Mouse (Mus musculus) liver, embryonic 15.5 days (tissue): ENCODE data around the gene Oas1g. TPM values are rescaled to one million over a fixed set of nuclear protein-coding genes. Genes with fewer than 3 reads are reported as not detected.
"Not testable (repeated sequence)": the region's sequence is repeated elsewhere in the genome, so short reads cannot be mapped to it uniquely, and the experiment has no call there.

Source experiments
- ATAC-seq: fragments of 200-750 bp; cut with Nextera tagmentation; 2 replicates; pipeline ENCODE4 v1.8.0; 2017; ENCODE audit warnings: moderate number of reproducible peaks, mild to moderate bottlenecking, moderate library complexity; ENCODE audit not compliant: insufficient read depth
- H3K27ac ChIP-seq: fragments of 300-500 bp; sonication (generic); replicated peaks from 2 replicates; pipeline ENCODE4 v1.5.1; 2015; ENCODE audit warnings: mild to moderate bottlenecking, inconsistent platforms
- H3K27me3 ChIP-seq: fragments of 300-500 bp; sonication (generic); 2 replicates; pipeline ENCODE4 v1.6.1; 2015; ENCODE audit warnings: mild to moderate bottlenecking, inconsistent platforms
- H3K36me3 ChIP-seq: fragments of 300-500 bp; sonication (generic); replicated peaks from 2 replicates; pipeline ENCODE4 v1.6.1; 2015; ENCODE audit warnings: moderate library complexity, mild to moderate bottlenecking, inconsistent platforms
- H3K4me1 ChIP-seq: fragments of 300-500 bp; sonication (generic); replicated peaks from 2 replicates; pipeline ENCODE4 v1.6.1; 2015; ENCODE audit warnings: inconsistent platforms
- H3K4me2 ChIP-seq: fragments of 300-500 bp; sonication (generic); 2 replicates; pipeline ENCODE4 v1.6.1; 2015; ENCODE audit warnings: moderate library complexity, mild to moderate bottlenecking, inconsistent platforms
- H3K4me3 ChIP-seq: fragments of 300-500 bp; sonication (generic); replicated peaks from 2 replicates; pipeline ENCODE4 v1.5.1; 2015; ENCODE audit warnings: mild to moderate bottlenecking, inconsistent platforms
- H3K9ac ChIP-seq: fragments of 300-500 bp; sonication (generic); 2 replicates; pipeline ENCODE4 v1.6.1; 2015; ENCODE audit warnings: moderate library complexity, mild to moderate bottlenecking, inconsistent platforms
- H3K9me3 ChIP-seq: fragments of 300-500 bp; sonication (generic); replicated peaks from 2 replicates; pipeline ENCODE4 v1.6.1; 2016; ENCODE audit warnings: inconsistent platforms
- WGBS: fragments of 180-500 bp; shearing (Covaris S2); methylation state at CpG from one replicate; pipeline ENCODE4 v1.1.7; 2015; ENCODE audit warnings: mixed read lengths; ENCODE audit not compliant: insufficient replicate concordance; 5-methylcytosine and 5-hydroxymethylcytosine counted together
- polyA plus RNA-seq: library from polyadenylated mRNA; unstranded; fragments of >200 nt; fragmentation: Nextera tagmentation; extraction: Ambion mirVana; gene quantifications from 2 replicates; pipeline ENCODE4 v1.2.1, GENCODE M21; 2015

The Oas1g gene
- polyA plus RNA-seq, 1 experiment from 2014 or later = 1.1 TPM

GRCm38 (mm10) chr5:120888294-120888815 lies 942 bp upstream of the Oas1g start:
- H3K4me2 ChIP-seq, H3K27ac ChIP-seq, H3K4me3 ChIP-seq, H3K4me1 ChIP-seq, ATAC-seq, H3K9ac ChIP-seq, H3K27me3 ChIP-seq, H3K9me3 ChIP-seq, H3K36me3 ChIP-seq: not testable (repeated sequence)
- WGBS = 40% methylated on average over 4 of the region's 4 CpGs

- Histone ChIP-seq H3K4me2 (no peak overlapping the region), H3K4me1 (no peaks in the 10 kb centered on the region), H3K27me3 (no peaks in the 10 kb centered on the region), H3K36me3 (no peaks in the 10 kb centered on the region), H3K4me3 (no peak overlapping the region), H3K9me3 (no peaks in the 10 kb centered on the region), H3K27ac (no peak overlapping the region), H3K9ac (no peak overlapping the region)
- ATAC-seq = no peak
- 23% methylated on average over 6 of the region's 6 CpGs for WGBS
These were observed 418 bp upstream of the Oas1g start for GRCm38 (mm10) chr5:120887831-120888230.

GRCm38 (mm10) chr5:120881681-120882080 lies 5.7 kb downstream of the Oas1g start:
- not testable (repeated sequence) for H3K27me3 ChIP-seq, H3K9ac ChIP-seq, H3K27ac ChIP-seq, H3K4me2 ChIP-seq, ATAC-seq, H3K4me3 ChIP-seq, H3K36me3 ChIP-seq, H3K4me1 ChIP-seq, H3K9me3 ChIP-seq
- 69% methylated on average over 6 of the region's 6 CpGs for WGBS

- not testable (repeated sequence) for H3K27me3 ChIP-seq, H3K4me2 ChIP-seq, ATAC-seq, H3K4me1 ChIP-seq, H3K9ac ChIP-seq, H3K9me3 ChIP-seq, H3K36me3 ChIP-seq, H3K4me3 ChIP-seq, H3K27ac ChIP-seq
- 30% methylated on average over 2 of the region's 2 CpGs for WGBS
These were observed 8.6 kb downstream of the Oas1g start for GRCm38 (mm10) chr5:120878803-120879202.

- WGBS = 47% methylated on average over 2 of the region's 2 CpGs
- not testable (repeated sequence) for H3K27me3 ChIP-seq, H3K4me3 ChIP-seq, H3K4me1 ChIP-seq, H3K36me3 ChIP-seq, H3K9me3 ChIP-seq, H3K27ac ChIP-seq, H3K4me2 ChIP-seq, H3K9ac ChIP-seq, ATAC-seq
These were observed 10.0 kb downstream of the Oas1g start for GRCm38 (mm10) chr5:120877407-120877806.

GRCm38 (mm10) chr5:120876839-120877238 lies 10.6 kb downstream of the Oas1g start:
- H3K9me3 ChIP-seq, H3K27ac ChIP-seq, H3K36me3 ChIP-seq, ATAC-seq, H3K4me2 ChIP-seq, H3K4me3 ChIP-seq, H3K27me3 ChIP-seq, H3K9ac ChIP-seq, H3K4me1 ChIP-seq: not testable (repeated sequence)
- WGBS = 33% methylated on average over 2 of the region's 3 CpGs

GRCm38 (mm10) chr5:120871469-120871868 lies 15.9 kb downstream of the Oas1g start:
- H3K36me3 ChIP-seq = no peaks in the 10 kb centered on the region
- no peak overlapping the region for H3K9ac ChIP-seq
- H3K9me3 ChIP-seq = no peaks in the 10 kb centered on the region
- no peak overlapping the region for H3K27ac ChIP-seq
- no peaks in the 10 kb centered on the region for H3K27me3 ChIP-seq
- no peak for ATAC-seq
- H3K4me1 ChIP-seq = no peaks in the 10 kb centered on the region
- H3K4me2 ChIP-seq = no peak overlapping the region
- 29% methylated on average over 2 of the region's 2 CpGs for WGBS
- no peak overlapping the region for H3K4me3 ChIP-seq

GRCm38 (mm10) chr5:120870782-120871181 lies 16.6 kb downstream of the Oas1g start:
- Histone ChIP-seq H3K9ac (no peak overlapping the region), H3K9me3 (no peaks in the 10 kb centered on the region), H3K27ac (no peak overlapping the region), H3K27me3 (no peaks in the 10 kb centered on the region), H3K36me3 (no peaks in the 10 kb centered on the region), H3K4me3 (no peak overlapping the region), H3K4me2 (no peak overlapping the region), H3K4me1 (no peaks in the 10 kb centered on the region)
- WGBS = 65% methylated on average over 7 of the region's 7 CpGs
- ATAC-seq = no peak

- H3K27me3 ChIP-seq = no peaks in the 10 kb centered on the region
- H3K36me3 ChIP-seq = no peaks in the 10 kb centered on the region
- 31% methylated on average over 3 of the region's 3 CpGs for WGBS
- no peak for ATAC-seq
- no peak overlapping the region for H3K9ac ChIP-seq
- H3K9me3 ChIP-seq = no peaks in the 10 kb centered on the region
- no peak overlapping the region for H3K4me3 ChIP-seq
- no peaks in the 10 kb centered on the region for H3K4me1 ChIP-seq
- no peak overlapping the region for H3K4me2 ChIP-seq
- no peak overlapping the region for H3K27ac ChIP-seq
These were observed 17.3 kb downstream of the Oas1g start for GRCm38 (mm10) chr5:120870081-120870480.

GRCm38 (mm10) chr5:120869436-120870015 lies 17.9 kb downstream of the Oas1g start:
- Histone ChIP-seq H3K27ac (no peak overlapping the region), H3K4me2 (no peak overlapping the region), H3K36me3 (no peaks in the 10 kb centered on the region), H3K9ac (no peak overlapping the region), H3K27me3 (no peaks in the 10 kb centered on the region), H3K4me3 (no peak overlapping the region), H3K4me1 (no peaks in the 10 kb centered on the region), H3K9me3 (no peaks in the 10 kb centered on the region)
- WGBS = 56% methylated on average over 7 of the region's 7 CpGs
- no peak for ATAC-seq

GRCm38 (mm10) chr5:120865336-120865860 lies 22.0 kb downstream of the Oas1g start:
- no peaks in the 10 kb centered on the region for H3K4me1 ChIP-seq
- WGBS = 51% methylated on average over 3 of the region's 3 CpGs
- no peak overlapping the region for H3K27ac ChIP-seq
- ATAC-seq = no peak
- H3K36me3 ChIP-seq = no peaks in the 10 kb centered on the region
- no peak overlapping the region for H3K9ac ChIP-seq
- no peaks in the 10 kb centered on the region for H3K27me3 ChIP-seq
- H3K9me3 ChIP-seq = no peaks in the 10 kb centered on the region
- H3K4me2 ChIP-seq = no peak overlapping the region
- H3K4me3 ChIP-seq = no peak overlapping the region

- Histone ChIP-seq H3K9me3 (no peaks in the 10 kb centered on the region), H3K4me3 (no peak within 1 kb of the TSS), H3K9ac (no peak within 1 kb of the TSS), H3K36me3 (no peaks in the 10 kb centered on the region), H3K27ac (no peak within 1 kb of the TSS), H3K4me2 (no peak within 1 kb of the TSS), H3K27me3 (no peaks in the 10 kb centered on the region), H3K4me1 (no peaks in the 10 kb centered on the region)
- WGBS = 38% methylated on average over 4 of the region's 4 CpGs
- no peak for ATAC-seq
These were observed 26.3 kb downstream of the Oas1g start, which contains the start of gene Oas1h for GRCm38 (mm10) chr5:120861121-120861520. Gene Oas1h, plus strand, starts transcription at chr5:120861421.
